Mouse (Mus musculus) midbrain, embryonic 12.5 days (tissue): ENCODE measurements around the gene Nfatc4. TPM values are rescaled to one million over a fixed set of nuclear protein-coding genes. Genes with fewer than 3 reads are reported as not detected.

Experiments used
- ATAC-seq: fragments of 200-750 bp; cut with Nextera tagmentation; 2 replicates; pipeline ENCODE4 v1.8.0; 2017; ENCODE audit warnings: low read depth, moderate TSS enrichment, moderate library complexity; ENCODE audit not compliant: low FRiP score
- H3K27ac ChIP-seq: fragments of 300-500 bp; sonication (generic); replicated peaks from 2 replicates; pipeline ENCODE4 v1.5.1; 2016; ENCODE audit warnings: mild to moderate bottlenecking
- H3K27me3 ChIP-seq: fragments of 300-500 bp; sonication (generic); 2 replicates; pipeline ENCODE4 v1.6.1; 2016; ENCODE audit warnings: mild to moderate bottlenecking
- H3K36me3 ChIP-seq: fragments of 300-500 bp; sonication (generic); 2 replicates; pipeline ENCODE4 v1.6.1; 2016
- H3K4me1 ChIP-seq: fragments of 300-500 bp; sonication (generic); 2 replicates; pipeline ENCODE4 v1.6.1; 2016
- H3K4me2 ChIP-seq: fragments of 300-500 bp; sonication (generic); replicated peaks from 2 replicates; pipeline ENCODE4 v1.6.1; 2016; ENCODE audit warnings: mild to moderate bottlenecking, moderate library complexity
- H3K4me3 ChIP-seq: fragments of 300-500 bp; sonication (generic); 2 replicates; pipeline ENCODE4 v1.5.1; 2016; ENCODE audit warnings: mild to moderate bottlenecking
- H3K9ac ChIP-seq: fragments of 300-500 bp; sonication (generic); replicated peaks from 2 replicates; pipeline ENCODE4 v1.6.1; 2016; ENCODE audit warnings: mild to moderate bottlenecking, moderate library complexity
- H3K9me3 ChIP-seq: fragments of 300-500 bp; sonication (generic); 2 replicates; pipeline ENCODE4 v1.6.1; 2016; ENCODE audit warnings: mild to moderate bottlenecking
- WGBS: fragments of 180-500 bp; shearing (Covaris S2); methylation state at CpG from one replicate; pipeline ENCODE4 v1.1.7; 2016; 5-methylcytosine and 5-hydroxymethylcytosine counted together
- polyA plus RNA-seq: library from polyadenylated mRNA; unstranded; fragments of >200 nt; fragmentation: Nextera tagmentation; extraction: Ambion mirVana; gene quantifications from 2 replicates; pipeline ENCODE4 v1.2.1, GENCODE M21; 2016

Nfatc4 gene
- 20.2 and 24.0 TPM in 2 replicates for polyA plus RNA-seq

- no peaks in the 10 kb centered on the region for H3K9me3 ChIP-seq
- WGBS: under 1% methylated on average over 36 of the region's 46 CpGs
- peak; percentile 82 for ATAC-seq
- peak within 1 kb of the TSS; percentile 77 for H3K9ac ChIP-seq
- no peaks in the 10 kb centered on the region for H3K36me3 ChIP-seq
- peaks cover 33% of the 10 kb centered on the region for H3K27me3 ChIP-seq
- peak within 1 kb of the TSS; percentile 64 for H3K4me3 ChIP-seq
- peaks cover 47% of the 10 kb centered on the region for H3K4me1 ChIP-seq
- H3K27ac ChIP-seq: peak within 1 kb of the TSS; percentile 90
- H3K4me2 ChIP-seq: peak within 1 kb of the TSS; percentile 86
Measured at GRCm38 (mm10) chr14:55822991-55823762, at the start of gene Nfatc4. Gene Nfatc4 (plus strand): TSS chr14:55823144.

- peaks cover 50% of the 10 kb centered on the region for H3K27me3 ChIP-seq
- 67% methylated on average over 7 of the region's 7 CpGs for WGBS
- no peaks in the 10 kb centered on the region for H3K36me3 ChIP-seq
- ATAC-seq: no peak
- H3K9me3 ChIP-seq: no peaks in the 10 kb centered on the region
- H3K9ac ChIP-seq: no peak overlapping the region
- H3K27ac ChIP-seq: no peak overlapping the region
- no peak overlapping the region for H3K4me2 ChIP-seq
- no peak overlapping the region for H3K4me3 ChIP-seq
- no peaks in the 10 kb centered on the region; the same call in 1 of the 2 replicates for H3K4me1 ChIP-seq
Measured at GRCm38 (mm10) chr14:55776711-55777110, 46.2 kb upstream of the Nfatc4 start.

GRCm38 (mm10) chr14:55777176-55777575 lies 45.8 kb upstream of the Nfatc4 start:
- no peak for ATAC-seq
- 52% methylated on average over 3 of the region's 3 CpGs for WGBS

GRCm38 (mm10) chr14:55777806-55778205 lies 45.1 kb upstream of the Nfatc4 start:
- H3K4me2 ChIP-seq: no peak overlapping the region
- H3K36me3 ChIP-seq: no peaks in the 10 kb centered on the region
- no peak overlapping the region for H3K9ac ChIP-seq
- H3K27me3 ChIP-seq: peaks cover 51% of the 10 kb centered on the region
- H3K4me3 ChIP-seq: no peak overlapping the region
- WGBS: 90% methylated on average over 11 of the region's 11 CpGs
- no peaks in the 10 kb centered on the region for H3K9me3 ChIP-seq
- no peak overlapping the region for H3K27ac ChIP-seq
- peaks cover under 1% of the 10 kb centered on the region; the same call in 1 of the 2 replicates for H3K4me1 ChIP-seq
- no peak for ATAC-seq

More at GRCm38 (mm10) chr14:55777176-55777575, 45.8 kb upstream of the Nfatc4 start:
- Histone ChIP-seq H3K4me1 (no peaks in the 10 kb centered on the region; the same call in 1 of the 2 replicates), H3K27ac (no peak overlapping the region), H3K9ac (no peak overlapping the region), H3K9me3 (no peaks in the 10 kb centered on the region), H3K4me2 (no peak overlapping the region), H3K27me3 (peaks cover 50% of the 10 kb centered on the region), H3K36me3 (no peaks in the 10 kb centered on the region), H3K4me3 (no peak overlapping the region)

- 90% methylated on average over 15 of the region's 15 CpGs for WGBS
- Histone ChIP-seq H3K27me3 (peaks cover 53% of the 10 kb centered on the region), H3K4me1 (peaks cover 7% of the 10 kb centered on the region; the same call in 1 of the 2 replicates), H3K9ac (no peak overlapping the region), H3K4me2 (no peak overlapping the region), H3K4me3 (no peak overlapping the region), H3K9me3 (no peaks in the 10 kb centered on the region), H3K27ac (no peak overlapping the region), H3K36me3 (no peaks in the 10 kb centered on the region)
- ATAC-seq: no peak
Measured at GRCm38 (mm10) chr14:55778686-55779085, 44.3 kb upstream of the Nfatc4 start.

GRCm38 (mm10) chr14:55779656-55780055 lies 43.3 kb upstream of the Nfatc4 start:
- Histone ChIP-seq H3K27me3 (peaks cover 56% of the 10 kb centered on the region), H3K4me1 (peaks cover 7% of the 10 kb centered on the region; the same call in 1 of the 2 replicates), H3K36me3 (no peaks in the 10 kb centered on the region), H3K9me3 (no peaks in the 10 kb centered on the region), H3K27ac (no peak overlapping the region), H3K4me2 (no peak overlapping the region), H3K9ac (no peak overlapping the region), H3K4me3 (no peak overlapping the region)
- WGBS: 69% methylated on average over 16 of the region's 16 CpGs
- no peak for ATAC-seq

GRCm38 (mm10) chr14:55780736-55781135 lies 42.2 kb upstream of the Nfatc4 start:
- H3K4me3 ChIP-seq: no peak overlapping the region
- no peak for ATAC-seq
- H3K27ac ChIP-seq: no peak overlapping the region

GRCm38 (mm10) chr14:55781310-55781709 lies 41.6 kb upstream of the Nfatc4 start:
- peak overlapping the region; percentile 34 for H3K4me2 ChIP-seq
- peak; percentile 74; the same call in 1 of the 2 replicates for ATAC-seq
- H3K4me3 ChIP-seq: peak overlapping the region; percentile 15; the same call in 1 of the 2 replicates
- WGBS: 17% methylated on average over 14 of the region's 14 CpGs
- peaks cover 7% of the 10 kb centered on the region; the same call in 1 of the 2 replicates for H3K4me1 ChIP-seq
- no peak overlapping the region for H3K9ac ChIP-seq
- no peaks in the 10 kb centered on the region for H3K9me3 ChIP-seq
- no peaks in the 10 kb centered on the region for H3K36me3 ChIP-seq
- no peak overlapping the region for H3K27ac ChIP-seq
- H3K27me3 ChIP-seq: peaks cover 73% of the 10 kb centered on the region

More at GRCm38 (mm10) chr14:55780736-55781135, 42.2 kb upstream of the Nfatc4 start:
- Histone ChIP-seq H3K27me3 (peaks cover 67% of the 10 kb centered on the region), H3K9ac (no peak overlapping the region), H3K9me3 (no peaks in the 10 kb centered on the region), H3K4me2 (no peak overlapping the region), H3K36me3 (no peaks in the 10 kb centered on the region), H3K4me1 (peaks cover 7% of the 10 kb centered on the region; the same call in 1 of the 2 replicates)
- 78% methylated on average over 11 of the region's 11 CpGs for WGBS

GRCm38 (mm10) chr14:55782361-55782960 lies 40.5 kb upstream of the Nfatc4 start:
- Histone ChIP-seq H3K36me3 (no peaks in the 10 kb centered on the region), H3K27me3 (peaks cover 84% of the 10 kb centered on the region), H3K9ac (no peak overlapping the region), H3K4me3 (0 out of 2 replicates have a peak overlapping the region, but pooled peaks have one; percentile 18), H3K27ac (no peak overlapping the region), H3K4me1 (peaks cover 7% of the 10 kb centered on the region; the same call in 1 of the 2 replicates), H3K9me3 (no peaks in the 10 kb centered on the region), H3K4me2 (no peak overlapping the region)
- whole genome bisulfite sequencing: 50% methylated on average over 9 of the region's 9 CpGs
- no peak for ATAC-seq

- no peaks in the 10 kb centered on the region for H3K36me3 ChIP-seq
- peak overlapping the region; percentile 18 for H3K4me3 ChIP-seq
- H3K9ac ChIP-seq: no peak overlapping the region; the same call in 1 of the 2 replicates
- peak overlapping the region; percentile 46 for H3K4me2 ChIP-seq
- H3K4me1 ChIP-seq: peaks cover 11% of the 10 kb centered on the region
- H3K27me3 ChIP-seq: peaks cover 93% of the 10 kb centered on the region
- 2% methylated on average over 31 of the region's 31 CpGs for WGBS
- no peak overlapping the region for H3K27ac ChIP-seq
- H3K9me3 ChIP-seq: no peaks in the 10 kb centered on the region
- no peak for ATAC-seq
Measured at GRCm38 (mm10) chr14:55783171-55783957, 39.6 kb upstream of the Nfatc4 start.

- ATAC-seq: no peak
- peaks cover 13% of the 10 kb centered on the region for H3K4me1 ChIP-seq
- H3K36me3 ChIP-seq: no peaks in the 10 kb centered on the region
- no peak within 1 kb of the TSS; the same call in 1 of the 2 replicates for H3K9ac ChIP-seq
- no peak within 1 kb of the TSS for H3K27ac ChIP-seq
- WGBS: 6% methylated on average over 13 of the region's 13 CpGs
- peak within 1 kb of the TSS; percentile 46 for H3K4me2 ChIP-seq
- peaks cover 94% of the 10 kb centered on the region for H3K27me3 ChIP-seq
- H3K9me3 ChIP-seq: no peaks in the 10 kb centered on the region
- peak within 1 kb of the TSS; percentile 18 for H3K4me3 ChIP-seq
Measured at GRCm38 (mm10) chr14:55783958-55784235, 39.0 kb upstream of the Nfatc4 start, which contains the start of gene Adcy4. Gene Adcy4 (minus strand): TSS chr14:55784095.
